In genomic region chr8:88631081-88631480, GRCm38 (mm10) we compare ENCODE assay signal across 9 mouse cellular contexts. TPM values are rescaled to one million over a fixed set of nuclear protein-coding genes. Genes with fewer than 3 reads are reported as not detected.
DNase-seq lines count a peak whose midpoint lies in the region; ATAC-seq lines count a peak whose summit lies in the region.
"Had no signal": no experiment of that assay in that cellular context is flagged by ENCODE, and none has a peak within 500 bp of the region (broad histone marks: within the 10 kb centered on the region; RNA-seq: fewer than 3 reads in every experiment).

No protein-coding gene starts in this region.

- no peaks in the 10 kb centered on the region for H3K36me3 ChIP-seq in embryonic facial prominence, embryonic 14.5 days (ENCODE audit: control insufficient read depth, insufficient read depth, low read length)
- H3K36me3 ChIP-seq: midbrain, embryonic 12.5 days had no signal

- ATAC-seq in embryonic facial prominence, embryonic 14.5 days (ENCODE audit: low read depth) = no peak
- peak; percentile 45 for ATAC-seq in megakaryocyte progenitor cell, adult 5-6 weeks (replicated peaks; ENCODE audit: poor library complexity)

- peaks cover 7% of the 10 kb centered on the region; the same call in 1 of the 2 replicates for H3K27me3 ChIP-seq in embryonic facial prominence, embryonic 14.5 days (replicated peaks; ENCODE audit: control insufficient read depth, insufficient read depth, low read length)

- H3K4me1 ChIP-seq in embryonic facial prominence, embryonic 14.5 days (ENCODE audit: control insufficient read depth, insufficient read depth, low read length) = peaks cover 7% of the 10 kb centered on the region; the same call in 1 of the 2 replicates

- no peak overlapping the region for H3K4me3 ChIP-seq in embryonic facial prominence, embryonic 14.5 days (ENCODE audit: low read depth, low read length)
- H3K4me3 ChIP-seq: midbrain, embryonic 12.5 days had no signal

- no peaks in the 10 kb centered on the region for H3K9me3 ChIP-seq in embryonic facial prominence, embryonic 14.5 days (ENCODE audit: control insufficient read depth, low read length)
- H3K9me3 ChIP-seq: midbrain, embryonic 12.5 days had no signal

- no peak overlapping the region for H3K4me2 ChIP-seq in embryonic facial prominence, embryonic 14.5 days (ENCODE audit: low read depth, low read length)
- H3K4me2 ChIP-seq: midbrain, embryonic 12.5 days had no signal

- no peak overlapping the region for H3K9ac ChIP-seq in embryonic facial prominence, embryonic 14.5 days (ENCODE audit: low read depth, low read length)
- H3K9ac ChIP-seq: midbrain, embryonic 12.5 days had no signal

- H3K27ac ChIP-seq in embryonic facial prominence, embryonic 14.5 days (replicated peaks; ENCODE audit: low read depth, low read length) = no peak overlapping the region
- H3K27ac ChIP-seq: midbrain, embryonic 12.5 days had no signal

- peak; percentile 51 for DNase-seq in layer of hippocampus, adult 9-11 months
- DNase-seq in layer of hippocampus, postnatal 36 days = no peak
- peak; percentile 38 for DNase-seq in T-cell, adult 2 months (ENCODE audit: low spot score)
- peak; percentile 35 for DNase-seq in embryonic facial prominence, embryonic 14.5 days (ENCODE audit: low spot score)
- no peak for DNase-seq in testis, postnatal 10 days (ENCODE audit: low spot score)
- DNase-seq in gastrocnemius, adult 18-20 months (ENCODE audit: low spot score) = no peak
- DNase-seq in urinary bladder, postnatal 4 days (ENCODE audit: low spot score in 2 of 2) = no peak

RNA-seq across cellular contexts. Expression of gene Snx20, which starts 4.8 kb away (rescaled TPM):
- total RNA-seq in layer of hippocampus, postnatal 36 days (2021) = 1 to 10 TPM; 1.2 to 1.6 TPM
- polyA plus RNA-seq in embryonic facial prominence, embryonic 14.5 days (2014; fragmentation: Nextera tagmentation; extraction: Ambion mirVana) = 2.7 and 4.2 TPM in 2 replicates
- 14.2 and 17.2 TPM in 2 replicates for total RNA-seq in megakaryocyte progenitor cell, adult 5-6 weeks (2015)
- total RNA-seq in megakaryocyte progenitor cell, adult 5-6 weeks (2017) = 12.5 and 18.7 TPM in 2 replicates
- under 1 TPM; 0.18 to 0.38 TPM for total RNA-seq in gastrocnemius, adult 18-20 months (2021)

RNA-seq across cellular contexts. Expression of gene Nod2, which starts 16.0 kb away (rescaled TPM):
- total RNA-seq in layer of hippocampus, postnatal 36 days (2021) = under 1 TPM; 0.27 to 0.30 TPM
- 0.19 and 0.58 TPM in 2 replicates for polyA plus RNA-seq in embryonic facial prominence, embryonic 14.5 days (2014; fragmentation: Nextera tagmentation; extraction: Ambion mirVana)
- 0.05 and 0.52 TPM in 2 replicates for total RNA-seq in megakaryocyte progenitor cell, adult 5-6 weeks (2015)
- total RNA-seq in megakaryocyte progenitor cell, adult 5-6 weeks (2017) = 0.17 and 0.34 TPM in 2 replicates
- total RNA-seq in gastrocnemius, adult 18-20 months (2021) = under 1 TPM; 0.27 to 0.66 TPM

Comparison
In these comparisons a context has a peak if more than half of its experiments do, and no peak if none do; other contexts are left out.
1. DNase-seq: peak in layer of hippocampus, adult 9-11 months (single experiment), T-cell, adult 2 months (single experiment) and embryonic facial prominence, embryonic 14.5 days (single experiment); none in layer of hippocampus, postnatal 36 days (0 of 2), testis, postnatal 10 days (single experiment), gastrocnemius, adult 18-20 months (single experiment) and urinary bladder, postnatal 4 days (0 of 2).
2. RNA of gene Snx20, which starts 4.8 kb away (total RNA-seq): 12.5 to 18.7 TPM in megakaryocyte progenitor cell, adult 5-6 weeks; 1.2 to 1.6 TPM in layer of hippocampus, postnatal 36 days and 0.18 to 0.38 TPM in gastrocnemius, adult 18-20 months; every median in the first group is over 4 times any median in the second.